Mouse (Mus musculus) effector memory CD4-positive, alpha-beta T cell, adult 5 months (primary cell): ENCODE results near the gene Fbln1. TPM values are rescaled to one million over a fixed set of nuclear protein-coding genes. Genes with fewer than 3 reads are reported as not detected.

Experiments used
- polyA plus RNA-seq: library from polyadenylated mRNA; unstranded; fragments of 100-300 nt; shearing (Covaris generic); gene quantifications from one replicate; pipeline ENCODE4 v1.2.1, GENCODE M21; 2017

Fbln1 gene
- not detected for polyA plus RNA-seq

GRCm38 (mm10) chr15:85205792-85206702 is at the start of gene Fbln1:
Gene Fbln1 (plus strand): TSS chr15:85205949.

GRCm38 (mm10) chr15:85335671-85336300 is 130.0 kb downstream of the Fbln1 start, which contains the start of gene Atxn10:
Gene Atxn10 (plus strand): TSS chr15:85336245.

Other genes with a start within 250 kb of the Fbln1 start
- 22.1 TPM for gene 5031439G07Rik, start 217.4 kb upstream of the Fbln1 start, polyA plus RNA-seq
- gene Upk3a, start 188.8 kb upstream of the Fbln1 start, polyA plus RNA-seq = not detected
- 42.6 TPM for gene Fam118a, start 177.0 kb upstream of the Fbln1 start, polyA plus RNA-seq
- 0.12 TPM for gene Smc1b, start 74.0 kb upstream of the Fbln1 start, polyA plus RNA-seq
- not detected for gene Ribc2, start 73.9 kb upstream of the Fbln1 start, polyA plus RNA-seq
- gene Atxn10, start 130.3 kb downstream of the Fbln1 start, polyA plus RNA-seq = 78.8 TPM